Mouse (Mus musculus) hindbrain, embryonic 12.5 days (tissue): ENCODE data around the gene Acss1. TPM values are rescaled to one million over a fixed set of nuclear protein-coding genes. Genes with fewer than 3 reads are reported as not detected.

Experiments used
- ATAC-seq: fragments of 200-750 bp; cut with Nextera tagmentation; 2 replicates; pipeline ENCODE4 v1.8.0; 2017; ENCODE audit warnings: moderate TSS enrichment; ENCODE audit not compliant: low FRiP score
- H3K27ac ChIP-seq: fragments of 300-500 bp; sonication (generic); 2 replicates; pipeline ENCODE4 v1.5.1; 2016; ENCODE audit warnings: mild to moderate bottlenecking
- H3K27me3 ChIP-seq: fragments of 300-500 bp; sonication (generic); 2 replicates; pipeline ENCODE4 v1.6.1; 2016; ENCODE audit warnings: mild to moderate bottlenecking
- H3K36me3 ChIP-seq: fragments of 300-500 bp; sonication (generic); 2 replicates; pipeline ENCODE4 v1.6.1; 2016; ENCODE audit warnings: mild to moderate bottlenecking
- H3K4me1 ChIP-seq: fragments of 300-500 bp; sonication (generic); 2 replicates; pipeline ENCODE4 v1.6.1; 2016
- H3K4me2 ChIP-seq: fragments of 300-500 bp; sonication (generic); replicated peaks from 2 replicates; pipeline ENCODE4 v1.6.1; 2016; ENCODE audit warnings: mild to moderate bottlenecking
- H3K4me3 ChIP-seq: fragments of 300-500 bp; sonication (generic); 2 replicates; pipeline ENCODE4 v1.5.1; 2016; ENCODE audit warnings: mild to moderate bottlenecking
- H3K9ac ChIP-seq: fragments of 300-500 bp; sonication (generic); 2 replicates; pipeline ENCODE4 v1.6.1; 2016; ENCODE audit warnings: mild to moderate bottlenecking, moderate library complexity
- H3K9me3 ChIP-seq: fragments of 300-500 bp; sonication (generic); replicated peaks from 2 replicates; pipeline ENCODE4 v1.6.1; 2016; ENCODE audit warnings: mild to moderate bottlenecking
- WGBS: fragments of 180-500 bp; shearing (Covaris S2); methylation state at CpG from one replicate; pipeline ENCODE4 v1.1.7; 2016; 5-methylcytosine and 5-hydroxymethylcytosine counted together
- polyA plus RNA-seq: library from polyadenylated mRNA; unstranded; fragments of >200 nt; fragmentation: Nextera tagmentation; extraction: Ambion mirVana; gene quantifications from 2 replicates; pipeline ENCODE4 v1.2.1, GENCODE M21; 2016

Acss1 gene
- polyA plus RNA-seq, 1 experiment from 2014 or later: 28.4 TPM

DNA sequence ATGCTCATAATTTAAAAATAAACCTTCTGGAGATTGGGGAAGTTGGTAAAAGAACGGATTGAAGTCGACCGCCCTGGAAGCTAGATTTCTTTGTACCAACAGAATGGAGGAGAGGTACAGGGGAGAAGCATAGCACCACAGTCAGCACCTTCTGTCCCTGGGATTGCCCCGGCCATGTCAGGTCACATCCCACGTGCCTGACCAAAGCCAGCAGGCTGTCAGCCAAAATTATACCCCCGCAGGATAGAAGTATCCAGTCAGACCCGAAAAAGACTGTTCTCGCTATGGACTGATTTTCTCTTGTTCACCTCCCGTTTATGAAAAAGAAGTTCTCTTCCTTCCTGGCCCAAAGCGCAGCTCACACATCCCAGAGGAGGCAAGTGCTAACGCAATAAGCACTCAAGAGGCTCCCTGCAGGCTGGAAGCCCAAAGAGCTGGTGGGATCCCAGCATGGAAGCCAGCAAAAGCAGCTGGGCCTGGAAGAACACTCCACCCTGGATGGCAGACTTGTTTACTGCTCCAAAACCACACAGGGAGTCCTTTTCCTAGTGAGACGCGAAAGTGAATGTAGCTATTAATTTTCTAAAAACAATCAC is 19.9 kb downstream of the Acss1 start:
- Histone ChIP-seq H3K9ac (no peak overlapping the region), H3K27ac (peak overlapping the region; percentile 52; the same call in 1 of the 2 replicates), H3K27me3 (no peaks in the 10 kb centered on the region), H3K9me3 (no peaks in the 10 kb centered on the region), H3K4me1 (peaks cover 31% of the 10 kb centered on the region), H3K4me2 (no peak overlapping the region), H3K4me3 (no peak overlapping the region), H3K36me3 (no peaks in the 10 kb centered on the region)
- WGBS: 55% methylated on average over 13 of the region's 13 CpGs
- ATAC-seq: no peak

DNA sequence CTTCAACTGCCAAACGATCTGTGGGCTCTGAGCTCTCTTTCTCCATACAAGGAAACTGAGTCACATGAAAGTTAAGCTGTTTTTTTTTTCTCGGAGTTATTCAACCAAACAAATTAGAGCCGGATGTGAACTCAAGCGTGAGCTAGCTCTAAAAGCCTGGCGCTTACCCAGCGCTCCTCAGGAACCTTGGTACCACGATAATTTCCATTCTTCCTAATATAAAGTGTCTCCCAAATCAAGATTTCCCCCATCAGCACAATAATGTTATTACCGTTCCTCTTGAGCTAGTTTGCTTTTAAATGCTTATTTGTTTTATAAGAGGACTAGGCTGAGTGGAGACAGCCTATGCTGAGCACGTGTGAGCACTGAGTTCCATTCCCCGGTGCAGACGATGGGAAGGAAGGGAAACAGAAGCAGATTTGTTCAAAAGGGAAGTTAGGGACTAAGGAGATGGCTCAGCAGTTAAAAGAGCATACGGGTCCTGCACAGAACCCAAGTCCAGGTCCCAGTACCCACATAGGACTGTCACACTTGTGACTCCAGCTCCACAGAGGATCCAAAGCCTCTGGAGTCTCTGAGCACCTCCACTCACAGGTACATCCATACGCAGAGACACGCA is 20.5 kb downstream of the Acss1 start:
- Histone ChIP-seq H3K36me3 (no peaks in the 10 kb centered on the region), H3K4me1 (peaks cover 31% of the 10 kb centered on the region), H3K9ac (no peak overlapping the region), H3K27me3 (no peaks in the 10 kb centered on the region), H3K4me3 (no peak overlapping the region), H3K4me2 (no peak overlapping the region), H3K27ac (0 out of 2 replicates have a peak overlapping the region, but pooled peaks have one; percentile 52), H3K9me3 (no peaks in the 10 kb centered on the region)
- no peak for ATAC-seq
- 72% methylated on average over 14 of the region's 14 CpGs for WGBS

DNA sequence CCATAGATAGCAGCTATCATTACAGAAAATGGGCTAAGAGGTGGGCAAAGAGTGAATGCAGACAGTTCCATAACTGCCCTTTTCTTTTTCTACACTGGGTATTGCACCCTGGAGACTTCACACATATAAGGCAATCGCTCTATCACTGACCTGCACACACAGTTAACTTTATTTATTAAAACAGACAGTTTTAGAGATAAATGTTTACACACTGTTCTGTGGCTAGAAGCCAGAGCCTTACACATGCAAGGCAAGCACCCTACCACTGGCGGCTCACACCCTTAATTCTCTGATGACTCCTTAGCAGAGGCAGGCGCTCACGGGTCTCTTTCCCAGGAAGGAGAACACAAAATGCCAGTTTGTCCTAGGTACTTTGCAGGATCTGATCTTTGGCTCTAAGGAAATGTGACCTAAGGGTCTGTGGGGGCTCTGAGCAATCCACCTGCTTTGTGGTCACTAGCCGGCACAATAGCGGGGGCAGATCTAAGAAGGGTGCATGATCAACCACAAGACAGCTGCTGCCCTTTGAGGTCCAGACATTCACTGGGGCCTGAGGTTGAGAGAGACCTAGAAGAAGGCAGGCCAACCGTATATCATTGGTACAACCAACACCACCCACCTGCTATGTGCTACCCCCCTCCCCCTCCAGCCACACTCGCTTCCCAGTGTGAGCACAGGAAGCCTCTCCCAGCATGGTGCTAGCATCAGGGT is 21.7 kb downstream of the Acss1 start:
- Histone ChIP-seq H3K27me3 (no peaks in the 10 kb centered on the region), H3K9ac (no peak overlapping the region), H3K36me3 (no peaks in the 10 kb centered on the region), H3K4me3 (no peak overlapping the region), H3K9me3 (no peaks in the 10 kb centered on the region), H3K4me1 (peaks cover 35% of the 10 kb centered on the region), H3K4me2 (no peak overlapping the region), H3K27ac (0 out of 2 replicates have a peak overlapping the region, but pooled peaks have one; percentile 31)
- 88% methylated on average over 8 of the region's 8 CpGs for WGBS
- no peak for ATAC-seq

DNA sequence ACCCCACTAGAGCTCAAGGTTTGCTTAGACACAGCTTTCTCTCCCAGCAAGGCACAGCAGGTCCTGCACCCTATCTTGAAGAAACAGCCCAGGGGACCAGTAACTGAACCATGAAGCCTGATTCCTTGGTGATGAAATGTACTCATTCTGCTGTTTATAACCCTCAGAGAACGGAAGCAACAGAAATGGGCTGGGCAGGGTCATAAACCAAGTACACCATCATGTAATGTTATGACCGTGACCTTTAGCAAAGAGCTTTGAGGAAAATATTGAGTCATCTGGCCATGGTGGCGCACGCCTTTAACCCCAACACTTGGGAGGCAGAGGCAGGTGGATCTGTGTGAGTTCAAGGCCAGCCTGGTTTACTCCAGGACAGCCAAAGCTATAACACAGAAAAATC is 23.1 kb downstream of the Acss1 start:
- no peak for ATAC-seq
- no peaks in the 10 kb centered on the region for H3K36me3 ChIP-seq
- H3K4me2 ChIP-seq: no peak overlapping the region
- H3K9me3 ChIP-seq: no peaks in the 10 kb centered on the region
- H3K4me3 ChIP-seq: no peak overlapping the region
- H3K27ac ChIP-seq: peak overlapping the region; percentile 82
- H3K27me3 ChIP-seq: no peaks in the 10 kb centered on the region
- WGBS: 88% methylated on average over 4 of the region's 4 CpGs
- peaks cover 23% of the 10 kb centered on the region for H3K4me1 ChIP-seq
- no peak overlapping the region for H3K9ac ChIP-seq

DNA sequence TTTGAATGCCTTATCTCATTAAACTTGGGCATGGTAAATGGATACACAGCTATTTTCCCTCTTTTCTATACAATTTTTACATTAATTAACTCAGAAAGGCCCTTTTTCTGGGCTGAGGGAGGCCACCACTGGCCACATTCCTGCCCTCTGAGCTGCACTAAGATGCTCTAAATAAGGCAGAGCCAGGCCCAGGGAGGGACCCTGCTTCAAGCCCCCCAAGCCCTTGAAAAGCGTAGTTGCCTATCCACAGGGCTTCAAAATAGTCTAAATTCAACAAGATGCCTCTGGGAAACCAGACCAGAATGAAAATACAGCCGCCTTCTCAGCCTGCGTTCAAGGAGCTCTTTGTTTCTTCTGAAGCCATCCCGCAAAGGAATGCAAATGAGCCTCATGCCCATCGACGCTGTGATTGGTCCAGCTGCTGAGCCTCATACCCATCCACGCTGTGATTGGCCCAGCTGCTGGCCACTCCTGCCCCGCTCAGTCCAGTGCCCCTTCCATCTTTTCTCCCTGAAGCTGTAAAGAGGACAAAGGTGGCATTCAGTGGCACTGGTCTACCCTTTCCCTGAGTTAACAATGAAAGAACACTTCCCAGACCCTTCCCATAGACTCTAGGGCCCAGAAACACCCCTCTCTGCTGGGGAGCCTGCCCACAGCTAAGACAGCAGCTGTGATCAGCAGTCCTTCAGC is 24.4 kb downstream of the Acss1 start:
- H3K4me2 ChIP-seq: no peak overlapping the region
- 33% methylated on average over 8 of the region's 8 CpGs for WGBS
- peak; percentile 99 for ATAC-seq
- peaks cover 14% of the 10 kb centered on the region for H3K4me1 ChIP-seq
- H3K4me3 ChIP-seq: no peak overlapping the region
- 0 out of 2 replicates have a peak, but pooled peaks cover 3% of the 10 kb centered on the region for H3K36me3 ChIP-seq
- no peaks in the 10 kb centered on the region for H3K9me3 ChIP-seq
- H3K27me3 ChIP-seq: no peaks in the 10 kb centered on the region
- peak overlapping the region; percentile 82 for H3K27ac ChIP-seq
- H3K9ac ChIP-seq: no peak overlapping the region

DNA sequence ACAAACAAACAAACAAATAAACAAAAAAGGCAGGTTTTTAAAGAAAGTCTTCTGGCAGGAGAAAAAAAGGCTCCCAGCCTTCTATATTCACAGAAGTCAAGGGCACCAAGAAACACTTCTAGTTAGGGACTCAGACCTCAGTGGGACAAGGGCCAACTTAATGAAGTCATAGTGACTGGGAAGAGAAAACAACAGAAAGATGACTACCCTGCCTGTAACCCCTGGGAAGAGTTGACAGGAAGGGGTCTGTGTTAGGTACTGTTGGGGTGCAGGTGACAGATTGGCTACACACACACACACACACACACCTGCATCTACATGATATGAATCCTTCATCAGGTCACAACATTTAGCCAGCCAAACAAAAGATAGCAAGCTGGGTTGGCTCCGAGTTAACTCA is 25.1 kb downstream of the Acss1 start:
- peak overlapping the region; percentile 82 for H3K27ac ChIP-seq
- no peak overlapping the region for H3K4me3 ChIP-seq
- H3K9me3 ChIP-seq: no peaks in the 10 kb centered on the region
- no peak overlapping the region for H3K4me2 ChIP-seq
- H3K9ac ChIP-seq: no peak overlapping the region
- no peaks in the 10 kb centered on the region for H3K27me3 ChIP-seq
- WGBS: 79% methylated on average over 1 of the region's 1 CpGs
- no peak for ATAC-seq
- 0 out of 2 replicates have a peak, but pooled peaks cover 3% of the 10 kb centered on the region for H3K36me3 ChIP-seq
- H3K4me1 ChIP-seq: peaks cover 16% of the 10 kb centered on the region

DNA sequence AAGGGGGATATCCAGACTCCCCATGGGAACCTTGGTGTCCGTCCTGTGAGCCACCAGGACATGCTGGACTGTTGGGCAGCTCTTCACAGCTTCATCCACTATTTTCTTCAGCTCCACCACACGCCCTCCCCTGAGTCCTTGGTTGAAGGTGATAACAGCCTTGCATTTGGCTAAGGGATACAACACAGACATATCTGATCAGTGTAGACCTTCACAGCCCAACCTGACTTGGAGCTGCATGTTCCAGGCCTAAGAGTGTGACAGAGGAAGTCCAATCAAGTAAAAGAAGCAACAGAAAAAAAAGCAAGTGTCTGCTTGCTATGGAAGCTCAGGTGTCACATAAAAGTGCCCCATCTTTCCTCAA is 29.9 kb downstream of the Acss1 start:
- Histone ChIP-seq H3K36me3 (peaks cover 25% of the 10 kb centered on the region), H3K9ac (no peak overlapping the region), H3K4me2 (no peak overlapping the region), H3K27me3 (no peaks in the 10 kb centered on the region), H3K9me3 (no peaks in the 10 kb centered on the region), H3K27ac (peak overlapping the region; percentile 6; the same call in 1 of the 2 replicates), H3K4me3 (no peak overlapping the region), H3K4me1 (peaks cover 22% of the 10 kb centered on the region)
- WGBS: 27% methylated on average over 2 of the region's 2 CpGs
- ATAC-seq: no peak

DNA sequence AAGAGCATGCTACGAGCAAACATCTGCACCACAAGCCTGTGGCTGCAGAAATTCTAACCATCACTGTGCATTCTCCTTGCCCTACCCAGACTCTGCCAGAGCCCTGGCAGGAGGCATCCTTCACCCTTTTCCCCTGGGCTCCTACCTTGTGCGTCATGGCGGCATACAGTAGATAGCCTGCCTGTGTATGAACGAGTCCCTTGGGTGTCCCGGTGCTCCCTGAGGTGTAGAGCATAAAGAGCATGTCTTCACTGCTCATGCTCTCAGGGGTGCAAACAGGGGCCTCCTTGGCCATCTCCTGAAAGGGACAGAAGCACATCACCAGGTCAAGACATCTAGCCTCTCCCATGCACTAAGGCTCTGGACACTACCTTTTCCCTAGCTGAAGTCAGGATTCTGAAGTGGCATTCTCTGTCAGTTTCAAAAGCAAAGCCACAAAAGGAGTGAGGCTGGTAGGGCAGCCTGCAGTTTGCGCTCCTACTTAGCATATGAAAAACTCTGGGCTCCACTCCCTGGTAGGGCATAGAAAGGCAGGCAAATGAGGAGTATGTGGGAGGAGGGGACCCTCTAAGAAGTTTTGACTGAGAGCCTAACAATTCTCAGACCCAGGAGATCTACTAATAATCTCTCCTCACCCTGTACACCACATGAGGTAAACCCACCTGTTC is 30.5 kb downstream of the Acss1 start:
- H3K27me3 ChIP-seq: no peaks in the 10 kb centered on the region
- H3K4me1 ChIP-seq: peaks cover 22% of the 10 kb centered on the region
- H3K4me3 ChIP-seq: no peak overlapping the region
- 41% methylated on average over 6 of the region's 6 CpGs for WGBS
- H3K27ac ChIP-seq: peak overlapping the region; percentile 64
- peak; percentile 81 for ATAC-seq
- H3K9ac ChIP-seq: no peak overlapping the region
- H3K9me3 ChIP-seq: no peaks in the 10 kb centered on the region
- H3K4me2 ChIP-seq: no peak overlapping the region
- H3K36me3 ChIP-seq: peaks cover 28% of the 10 kb centered on the region

DNA sequence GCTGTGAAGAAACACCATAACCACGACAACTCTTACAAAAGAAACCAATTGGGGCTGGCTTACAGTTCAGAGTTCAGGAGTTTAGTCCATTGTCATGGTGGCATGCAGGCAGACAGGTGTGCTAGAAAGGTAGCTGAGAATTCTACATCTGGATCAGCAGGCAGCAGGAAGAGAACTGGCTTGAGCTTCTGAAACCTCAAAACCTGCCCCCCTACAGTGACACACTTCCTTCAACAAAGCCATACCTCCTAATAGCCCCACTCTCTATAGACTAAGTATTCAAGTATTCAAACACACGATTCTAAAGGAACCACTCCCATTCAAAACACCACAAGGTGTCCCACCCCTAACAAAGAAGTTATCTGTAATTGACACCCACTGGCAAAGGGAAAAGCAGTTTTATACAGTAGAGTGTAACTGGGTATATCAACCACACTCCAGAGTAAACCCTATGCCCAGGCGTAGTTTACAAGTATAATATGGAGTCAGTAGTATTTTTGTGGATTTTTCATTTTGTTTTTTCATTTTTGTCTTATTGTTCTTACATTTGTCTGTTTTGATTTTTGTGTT is 32.3 kb downstream of the Acss1 start:
- Histone ChIP-seq H3K4me2 (no peak overlapping the region), H3K27ac (no peak overlapping the region), H3K9me3 (no peaks in the 10 kb centered on the region), H3K4me1 (peaks cover 18% of the 10 kb centered on the region), H3K4me3 (no peak overlapping the region), H3K36me3 (peaks cover 28% of the 10 kb centered on the region), H3K27me3 (no peaks in the 10 kb centered on the region), H3K9ac (no peak overlapping the region)
- ATAC-seq: no peak
- WGBS: 76% methylated on average over 3 of the region's 3 CpGs

DNA sequence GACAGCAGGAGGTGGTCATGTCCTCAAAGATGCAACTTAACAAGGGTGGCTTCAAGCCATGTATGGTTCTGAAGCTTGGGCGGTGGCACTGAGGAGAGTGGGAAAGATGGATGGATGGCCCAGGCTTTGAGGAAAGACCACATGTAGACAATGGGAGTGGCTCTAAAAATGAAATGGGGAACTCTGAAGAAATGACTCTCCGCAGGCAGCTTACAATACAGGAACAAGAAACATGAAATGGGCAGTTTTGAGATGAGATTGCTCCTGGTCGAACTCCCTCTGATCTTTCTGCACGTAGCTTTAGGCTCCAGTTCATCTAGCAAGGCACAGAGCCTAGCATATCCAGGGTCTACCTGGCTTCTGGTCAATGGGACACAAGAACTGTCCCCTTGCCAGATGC is 39.0 kb downstream of the Acss1 start:
- no peak for ATAC-seq
- H3K27me3 ChIP-seq: no peaks in the 10 kb centered on the region
- WGBS: 91% methylated on average over 4 of the region's 4 CpGs
- H3K27ac ChIP-seq: no peak overlapping the region
- peaks cover 47% of the 10 kb centered on the region for H3K36me3 ChIP-seq
- H3K4me3 ChIP-seq: no peak overlapping the region
- H3K9ac ChIP-seq: no peak overlapping the region
- H3K9me3 ChIP-seq: no peaks in the 10 kb centered on the region
- H3K4me2 ChIP-seq: no peak overlapping the region
- H3K4me1 ChIP-seq: no peaks in the 10 kb centered on the region

DNA sequence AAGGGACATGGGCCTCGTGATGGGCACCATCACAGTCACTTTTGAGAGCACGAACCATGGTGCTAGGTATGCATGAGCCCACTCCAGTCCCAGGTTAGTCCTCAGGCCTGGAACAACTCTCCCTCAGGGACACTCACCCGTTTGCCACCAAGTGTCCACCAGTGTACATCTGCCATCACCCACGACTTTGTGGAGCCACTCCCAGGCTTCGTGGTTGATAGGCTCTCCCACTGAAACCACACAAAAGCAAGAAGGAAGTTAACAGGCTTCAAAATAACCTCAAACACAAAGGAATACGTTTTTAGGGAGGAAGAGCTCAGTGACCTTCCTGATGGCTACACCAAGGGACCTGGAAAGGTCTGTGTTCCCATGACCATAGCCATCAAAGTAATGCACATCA is 41.2 kb downstream of the Acss1 start:
- ATAC-seq: no peak
- Histone ChIP-seq H3K4me1 (no peaks in the 10 kb centered on the region), H3K4me2 (no peak overlapping the region), H3K4me3 (no peak overlapping the region), H3K9me3 (no peaks in the 10 kb centered on the region), H3K27me3 (no peaks in the 10 kb centered on the region), H3K27ac (no peak overlapping the region), H3K9ac (no peak overlapping the region), H3K36me3 (peaks cover 55% of the 10 kb centered on the region)
- 64% methylated on average over 6 of the region's 6 CpGs for WGBS
